Mouse (Mus musculus) thymus, adult 2 months (tissue): ENCODE results near the gene Bub1.

Experiments used
- CTCF ChIP-seq: fragments of 200-500 bp; IDR thresholded peaks from 2 replicates; pipeline ENCODE4 v1.5.1; 2012; ENCODE audit warnings: mild to moderate bottlenecking, control low read depth, low read length, moderate library complexity, borderline replicate concordance; ENCODE audit not compliant: control insufficient read depth, poor library complexity, insufficient read depth; ENCODE audit errors: extremely low read depth
- POLR2A ChIP-seq: fragments of 200-500 bp; IDR thresholded peaks from 2 replicates; pipeline ENCODE4 v1.6.1; 2012; ENCODE audit warnings: mild to moderate bottlenecking, low read length, control low read depth, moderate library complexity; ENCODE audit not compliant: control insufficient read depth, poor library complexity, insufficient read depth; ENCODE audit errors: extremely low read depth

GRCm38 (mm10) chr2:127760014-127760413 lies 71.7 kb downstream of the Bub1 start:
- TF ChIP-seq CTCF (no peak), POLR2A (no peak)
